Mouse (Mus musculus): Measurements from ENCODE around the gene Acbd5. TPM values are rescaled to one million over a fixed set of nuclear protein-coding genes. Genes with fewer than 3 reads are reported as not detected.

Gene Acbd5
- polyA plus RNA-seq (2015; fragmentation: Nextera tagmentation; extraction: Ambion mirVana) = 31.1 and 34.3 TPM in 2 replicates

- peak; percentile 99 for DNase-seq (ENCODE audit: low spot score)
- WGBS = 2% methylated on average over 34 of the region's 34 CpGs
- H3K9ac ChIP-seq (ENCODE audit: low read depth, low read length) = peak within 1 kb of the TSS; percentile 75
Observed at GRCm38 (mm10) chr2:23067552-23068369, at the start of gene Acbd5. TSS of gene Acbd5 (plus strand) at chr2:23068167.

DNA sequence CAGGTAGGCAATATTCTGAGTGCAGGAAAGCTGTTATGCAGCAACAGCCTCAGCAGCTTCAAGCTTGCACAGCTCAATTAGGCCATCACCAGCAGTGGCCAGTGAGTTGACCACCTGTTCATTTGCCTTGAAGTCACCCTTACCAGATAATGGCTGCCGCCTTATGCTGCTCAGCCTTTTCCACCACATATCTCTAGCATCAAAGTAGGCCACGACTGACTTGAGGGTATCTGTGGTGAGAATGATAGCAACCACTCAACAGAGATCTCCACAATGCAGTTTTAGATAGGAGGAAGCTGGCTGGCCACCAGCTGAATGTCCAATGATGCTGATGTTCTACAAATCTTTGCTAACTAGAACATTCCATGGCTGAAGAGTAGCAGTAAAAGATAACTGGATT is 48.8 kb upstream of the Acbd5 start:
- Histone ChIP-seq H3K9ac (ENCODE audit: low read depth, low read length) (no peak overlapping the region), H3K36me3 (ENCODE audit: insufficient read depth, low read length) (no peaks in the 10 kb centered on the region), H3K9me3 (replicated peaks; ENCODE audit: low read length) (no peaks in the 10 kb centered on the region), H3K27ac (no peak overlapping the region), H3K4me2 (ENCODE audit: low read length) (no peak overlapping the region), H3K4me3 (replicated peaks; ENCODE audit: low read depth, low read length) (no peak overlapping the region), H3K27me3 (ENCODE audit: insufficient read depth, low read length) (no peaks in the 10 kb centered on the region), H3K4me1 (replicated peaks; ENCODE audit: insufficient read depth, low read length) (no peaks in the 10 kb centered on the region; the same call in 1 of the 2 replicates)
- TF ChIP-seq CTCF (IDR thresholded peaks at IDR 0.05; ENCODE audit: low read depth) = no peak
- ATAC-seq (replicated peaks; ENCODE audit: low FRiP score, low read depth) (no peak), DNase-seq (ENCODE audit: low spot score) (no peak)
- 92% methylated on average over 2 of the region's 2 CpGs for WGBS

More at GRCm38 (mm10) chr2:23067552-23068369, at the start of gene Acbd5:
- Histone ChIP-seq H3K36me3 (ENCODE audit: insufficient read depth, low read length) (no peaks in the 10 kb centered on the region), H3K4me1 (replicated peaks; ENCODE audit: insufficient read depth, low read length) (no peaks in the 10 kb centered on the region; the same call in 1 of the 2 replicates), H3K4me2 (ENCODE audit: low read length) (peak within 1 kb of the TSS; percentile 97), H3K27ac (peak within 1 kb of the TSS; percentile 98), H3K9me3 (replicated peaks; ENCODE audit: low read length) (no peaks in the 10 kb centered on the region), H3K27me3 (ENCODE audit: insufficient read depth, low read length) (no peaks in the 10 kb centered on the region), H3K4me3 (replicated peaks; ENCODE audit: low read depth, low read length) (peak within 1 kb of the TSS; percentile 64)
- ATAC-seq (replicated peaks; ENCODE audit: low FRiP score, low read depth) = peak; percentile 93
- TF ChIP-seq CTCF (IDR thresholded peaks at IDR 0.05; ENCODE audit: low read depth) = no peak

DNA sequence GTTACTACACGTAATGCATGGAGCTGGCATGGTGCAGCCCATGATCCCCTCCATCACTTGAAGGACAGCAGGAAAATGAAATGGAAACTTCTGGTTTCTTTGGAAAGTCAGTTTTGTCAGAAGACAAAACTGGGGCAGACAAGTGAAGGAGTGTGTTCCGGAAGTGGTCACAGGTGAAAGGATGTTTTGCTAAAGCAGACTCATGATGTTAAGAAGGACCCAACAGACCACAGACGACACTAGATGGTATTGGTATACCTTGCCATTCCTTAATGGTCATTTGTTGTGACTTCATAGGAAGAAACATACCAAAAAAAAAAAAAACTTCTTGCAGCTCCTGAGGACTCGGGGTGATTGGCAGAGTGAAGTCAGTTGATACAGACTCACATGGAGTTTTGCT is 46.6 kb upstream of the Acbd5 start:
- Histone ChIP-seq H3K9me3 (replicated peaks; ENCODE audit: low read length) (no peaks in the 10 kb centered on the region), H3K27ac (0 out of 2 replicates have a peak overlapping the region, but pooled peaks have one; percentile 25), H3K4me3 (replicated peaks; ENCODE audit: low read depth, low read length) (no peak overlapping the region), H3K4me2 (ENCODE audit: low read length) (no peak overlapping the region), H3K36me3 (ENCODE audit: insufficient read depth, low read length) (no peaks in the 10 kb centered on the region), H3K4me1 (replicated peaks; ENCODE audit: insufficient read depth, low read length) (no peaks in the 10 kb centered on the region; the same call in 1 of the 2 replicates), H3K27me3 (ENCODE audit: insufficient read depth, low read length) (no peaks in the 10 kb centered on the region), H3K9ac (ENCODE audit: low read depth, low read length) (no peak overlapping the region)
- ATAC-seq (replicated peaks; ENCODE audit: low FRiP score, low read depth) (no peak), DNase-seq (ENCODE audit: low spot score) (no peak)
- no peak for TF ChIP-seq CTCF (IDR thresholded peaks at IDR 0.05; ENCODE audit: low read depth)
- 83% methylated on average over 4 of the region's 4 CpGs for WGBS

DNA sequence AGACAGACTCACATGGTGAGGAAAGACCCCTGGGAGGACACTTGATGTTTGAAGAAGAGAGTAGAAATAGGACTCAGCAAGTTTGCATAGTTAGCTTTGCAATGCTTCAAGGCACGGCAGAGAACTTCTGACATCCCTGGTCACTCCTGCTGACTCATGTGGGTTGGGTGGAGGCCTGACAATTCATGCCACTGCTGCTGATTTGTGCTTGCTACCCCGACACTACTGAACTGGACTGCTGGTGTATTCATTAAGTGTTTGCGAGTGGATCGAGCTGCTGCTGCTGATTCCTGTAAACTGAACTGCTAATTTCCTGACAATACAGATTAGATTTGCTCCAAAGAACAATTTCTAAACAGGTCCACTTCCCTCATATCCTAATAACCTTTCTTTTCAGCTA is 46.2 kb upstream of the Acbd5 start:
- TF ChIP-seq CTCF (IDR thresholded peaks at IDR 0.05; ENCODE audit: low read depth) = no peak
- H3K27me3 ChIP-seq (ENCODE audit: insufficient read depth, low read length) = no peaks in the 10 kb centered on the region
- no peak for DNase-seq (ENCODE audit: low spot score)
- no peak overlapping the region for H3K9ac ChIP-seq (ENCODE audit: low read depth, low read length)
- H3K9me3 ChIP-seq (replicated peaks; ENCODE audit: low read length) = no peaks in the 10 kb centered on the region
- WGBS = 24% methylated on average over 4 of the region's 4 CpGs
- no peak overlapping the region for H3K4me3 ChIP-seq (replicated peaks; ENCODE audit: low read depth, low read length)
- H3K36me3 ChIP-seq (ENCODE audit: insufficient read depth, low read length) = no peaks in the 10 kb centered on the region
- no peak overlapping the region for H3K27ac ChIP-seq
- no peak for ATAC-seq (replicated peaks; ENCODE audit: low FRiP score, low read depth)
- H3K4me2 ChIP-seq (ENCODE audit: low read length) = no peak overlapping the region
- H3K4me1 ChIP-seq (replicated peaks; ENCODE audit: insufficient read depth, low read length) = no peaks in the 10 kb centered on the region; the same call in 1 of the 2 replicates

- ATAC-seq (replicated peaks; ENCODE audit: low FRiP score, low read depth) (no peak), DNase-seq (ENCODE audit: low spot score) (no peak)
- Histone ChIP-seq H3K9me3 (replicated peaks; ENCODE audit: low read length) (no peaks in the 10 kb centered on the region), H3K4me1 (replicated peaks; ENCODE audit: insufficient read depth, low read length) (no peaks in the 10 kb centered on the region; the same call in 1 of the 2 replicates), H3K27me3 (ENCODE audit: insufficient read depth, low read length) (no peaks in the 10 kb centered on the region), H3K36me3 (ENCODE audit: insufficient read depth, low read length) (no peaks in the 10 kb centered on the region), H3K9ac (ENCODE audit: low read depth, low read length) (no peak overlapping the region), H3K4me2 (ENCODE audit: low read length) (no peak overlapping the region), H3K27ac (no peak overlapping the region), H3K4me3 (replicated peaks; ENCODE audit: low read depth, low read length) (no peak overlapping the region)
- 84% methylated on average over 3 of the region's 3 CpGs for WGBS
- no peak for TF ChIP-seq CTCF (IDR thresholded peaks at IDR 0.05; ENCODE audit: low read depth)
Observed at GRCm38 (mm10) chr2:23023023-23023422, 44.9 kb upstream of the Acbd5 start.

DNA sequence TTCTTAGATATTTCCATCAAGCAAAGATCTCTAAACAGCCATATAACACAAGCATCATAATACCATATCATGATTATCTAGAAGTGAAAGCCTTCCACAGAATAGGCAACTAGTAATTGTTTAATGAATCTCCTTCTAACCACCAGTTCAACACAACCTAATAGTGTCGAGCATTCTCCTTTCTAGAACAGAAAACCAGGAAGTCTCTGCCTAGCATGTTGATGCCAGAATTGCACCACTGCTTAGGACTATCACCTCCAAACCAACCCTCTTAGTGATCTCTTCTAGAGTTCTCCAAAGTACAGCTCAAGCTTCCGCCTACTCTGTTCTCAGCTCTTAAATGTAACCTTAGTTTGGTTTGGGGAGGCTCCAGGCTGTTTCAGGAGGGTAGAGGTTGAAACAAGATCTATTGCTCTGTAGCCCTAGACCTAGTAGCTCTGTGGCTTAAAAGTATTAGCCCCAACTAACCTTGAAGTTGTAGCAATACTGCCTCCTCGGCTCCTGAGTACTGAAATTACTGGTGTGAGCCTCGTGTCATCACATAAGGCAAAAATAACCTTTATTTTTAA is 44.2 kb upstream of the Acbd5 start:
- no peak overlapping the region for H3K9ac ChIP-seq (ENCODE audit: low read depth, low read length)
- no peaks in the 10 kb centered on the region for H3K36me3 ChIP-seq (ENCODE audit: insufficient read depth, low read length)
- H3K4me1 ChIP-seq (replicated peaks; ENCODE audit: insufficient read depth, low read length) = no peaks in the 10 kb centered on the region; the same call in 1 of the 2 replicates
- TF ChIP-seq CTCF (IDR thresholded peaks at IDR 0.05; ENCODE audit: low read depth) = no peak
- no peak overlapping the region for H3K4me2 ChIP-seq (ENCODE audit: low read length)
- no peak overlapping the region for H3K27ac ChIP-seq
- H3K4me3 ChIP-seq (replicated peaks; ENCODE audit: low read depth, low read length) = no peak overlapping the region
- no peak for ATAC-seq (replicated peaks; ENCODE audit: low FRiP score, low read depth)
- no peaks in the 10 kb centered on the region for H3K9me3 ChIP-seq (replicated peaks; ENCODE audit: low read length)
- no peaks in the 10 kb centered on the region for H3K27me3 ChIP-seq (ENCODE audit: insufficient read depth, low read length)
- DNase-seq (ENCODE audit: low spot score) = no peak
- WGBS = 80% methylated on average over 4 of the region's 4 CpGs
